Comparison of ENCODE assay signal across 41 mouse cellular contexts in the genomic region with DNA sequence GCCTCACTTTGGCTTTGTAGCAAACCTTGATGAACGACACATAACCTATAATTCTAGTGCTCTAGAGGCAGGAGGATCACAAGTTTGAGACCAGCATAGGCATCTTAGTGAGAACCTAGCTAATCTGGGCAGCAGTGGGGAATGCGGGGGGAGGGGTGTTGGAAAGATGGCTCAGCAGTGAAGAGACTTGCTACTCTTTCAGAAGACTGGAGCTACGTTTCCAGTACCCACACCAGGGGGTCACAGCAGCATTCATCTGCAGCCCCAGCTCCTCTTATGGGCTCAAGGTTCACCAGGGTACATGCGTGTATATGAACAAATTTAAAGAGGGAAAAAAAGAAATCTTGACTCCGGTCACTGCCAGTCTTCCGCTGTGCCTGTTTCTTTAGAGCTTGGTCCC. TPM values are rescaled to one million over a fixed set of nuclear protein-coding genes. Genes with fewer than 3 reads are reported as not detected.
"Had no signal": no experiment of that assay in that cellular context is flagged by ENCODE, and none has a peak within 500 bp of the region (broad histone marks: within the 10 kb centered on the region; RNA-seq: fewer than 3 reads in every experiment).

No protein-coding gene starts in this region.

- ATAC-seq: hindbrain, embryonic 16.5 days; hindbrain, postnatal 0 days; inflammation-experienced regulatory T-cells, adult 6 months; intestine, embryonic 15.5 days; intestine, embryonic 16.5 days; intestine, postnatal 0 days had no signal

- H3K27me3 ChIP-seq: intestine, embryonic 15.5 days had no signal

- H3K27ac ChIP-seq: hindbrain, embryonic 12.5 days; hindbrain, embryonic 13.5 days; hindbrain, embryonic 14.5 days; hindbrain, embryonic 15.5 days; hindbrain, postnatal 0 days; intestine, embryonic 15.5 days; kidney, embryonic 15.5 days; kidney, postnatal 0 days; layer of hippocampus, adult 2 months had no signal

- H3K36me3 ChIP-seq: heart, embryonic 10.5 days; heart, embryonic 12.5 days; heart, embryonic 13.5 days; heart, embryonic 15.5 days; hindbrain, embryonic 10.5 days; hindbrain, embryonic 12.5 days; hindbrain, embryonic 13.5 days; hindbrain, embryonic 15.5 days; intestine, embryonic 15.5 days; kidney, embryonic 15.5 days had no signal

- H3K4me1 ChIP-seq: intestine, embryonic 15.5 days had no signal

- H3K4me2 ChIP-seq: heart, embryonic 11.5 days; heart, embryonic 15.5 days; hindbrain, embryonic 12.5 days; hindbrain, embryonic 13.5 days; hindbrain, embryonic 14.5 days; hindbrain, embryonic 15.5 days; intestine, embryonic 15.5 days; kidney, embryonic 15.5 days had no signal

- DNase-seq: heart, postnatal 14 days; heart, postnatal 36 days; heart, postnatal 4 days; kidney, adult 11 months; kidney, adult 18-20 months; kidney, adult 2 months; kidney, adult 8-10 months; kidney, adult 9 months; kidney, postnatal 10 days; kidney, postnatal 14 days; kidney, postnatal 25 days; kidney, postnatal 36 days; kidney, postnatal 4 days; layer of hippocampus, adult 9-11 months; layer of hippocampus, postnatal 36 days had no signal

- H3K9ac ChIP-seq: heart, embryonic 15.5 days; hindbrain, embryonic 12.5 days; hindbrain, embryonic 13.5 days; hindbrain, embryonic 14.5 days; hindbrain, embryonic 15.5 days; intestine, embryonic 15.5 days; kidney, embryonic 15.5 days had no signal

- H3K9me3 ChIP-seq: heart, embryonic 10.5 days; heart, embryonic 13.5 days; heart, embryonic 15.5 days; hindbrain, embryonic 10.5 days; hindbrain, embryonic 12.5 days; hindbrain, embryonic 13.5 days; hindbrain, embryonic 15.5 days; intestine, embryonic 15.5 days; kidney, embryonic 15.5 days had no signal

- H3K4me3 ChIP-seq: heart, embryonic 10.5 days; heart, embryonic 12.5 days; heart, embryonic 13.5 days; heart, embryonic 15.5 days; hindbrain, embryonic 10.5 days; hindbrain, embryonic 12.5 days; hindbrain, embryonic 13.5 days; hindbrain, embryonic 15.5 days; intestine, embryonic 15.5 days; kidney, embryonic 15.5 days; layer of hippocampus, adult 2 months had no signal

RNA-seq across cellular contexts. Expression of gene Nkx1-1, which starts 55.5 kb away (rescaled TPM):
- polyA plus RNA-seq: heart, embryonic 10.5 days; heart, embryonic 11.5 days; heart, embryonic 12.5 days; heart, embryonic 13.5 days; heart, embryonic 14.5 days; heart, embryonic 15.5 days; heart, embryonic 16.5 days; heart, postnatal 0 days; hindbrain, embryonic 16.5 days; inflammation-experienced regulatory T-cells, adult 6 months; intestine, embryonic 14.5 days; intestine, embryonic 15.5 days; intestine, embryonic 16.5 days; intestine, postnatal 0 days; kidney, adult 2 months; kidney, embryonic 14.5 days; kidney, embryonic 15.5 days; kidney, embryonic 16.5 days; kidney, postnatal 0 days; large intestine, adult 2 months had no signal
